Mouse (Mus musculus) thymus, adult 2 months (tissue): ENCODE data around the gene Mpped1. TPM values are rescaled to one million over a fixed set of nuclear protein-coding genes. Genes with fewer than 3 reads are reported as not detected.
A peak's percentile ranks its signal among the peaks of the same experiment; 100 is the strongest.

Experiments used
- DNase-seq: peaks from one replicate; pipeline ENCODE4 v3.0.0; 2021
- H3K27ac ChIP-seq: fragments of 200-500 bp; 2 replicates; pipeline ENCODE4 v1.5.1; 2012; ENCODE audit warnings: low read length, control low read depth; ENCODE audit not compliant: control insufficient read depth, insufficient read depth
- H3K27me3 ChIP-seq: fragments of 200-500 bp; 2 replicates; pipeline ENCODE4 v1.6.1; 2012; ENCODE audit warnings: mild to moderate bottlenecking, low read length, moderate library complexity, mixed read lengths; ENCODE audit not compliant: control insufficient read depth, insufficient read depth
- H3K36me3 ChIP-seq: fragments of 200-500 bp; 2 replicates; pipeline ENCODE4 v1.6.1; 2012; ENCODE audit warnings: mild to moderate bottlenecking, low read length, moderate library complexity; ENCODE audit not compliant: control insufficient read depth, insufficient read depth
- H3K4me1 ChIP-seq: fragments of 200-500 bp; replicated peaks from 2 replicates; pipeline ENCODE4 v1.6.1; 2012; ENCODE audit warnings: low read length; ENCODE audit not compliant: control insufficient read depth, insufficient read depth
- H3K4me3 ChIP-seq: fragments of 200-500 bp; 2 replicates; pipeline ENCODE4 v1.5.1; 2012; ENCODE audit warnings: mild to moderate bottlenecking, low read length, control low read depth, moderate library complexity; ENCODE audit not compliant: control insufficient read depth, insufficient read depth
- CTCF ChIP-seq: fragments of 200-500 bp; IDR thresholded peaks from 2 replicates; pipeline ENCODE4 v1.5.1; 2012; ENCODE audit warnings: mild to moderate bottlenecking, control low read depth, low read length, moderate library complexity, borderline replicate concordance; ENCODE audit not compliant: control insufficient read depth, poor library complexity, insufficient read depth; ENCODE audit errors: extremely low read depth
- POLR2A ChIP-seq: fragments of 200-500 bp; IDR thresholded peaks from 2 replicates; pipeline ENCODE4 v1.6.1; 2012; ENCODE audit warnings: mild to moderate bottlenecking, low read length, control low read depth, moderate library complexity; ENCODE audit not compliant: control insufficient read depth, poor library complexity, insufficient read depth; ENCODE audit errors: extremely low read depth
- WGBS: fragments of 180-500 bp; shearing (Covaris S2); methylation state at CpG from one replicate; pipeline ENCODE4 v1.1.7; 2018; 5-methylcytosine and 5-hydroxymethylcytosine counted together
- polyA plus RNA-seq: library from polyadenylated mRNA; depleted of rRNA; stranded (reverse); fragments of >200 nt; gene quantifications from 2 replicates; pipeline ENCODE4 v1.2.3, GENCODE M21; 2012; rRNA removed

The Mpped1 gene
- 0.22 and 0.31 TPM in 2 replicates for polyA plus RNA-seq

DNA sequence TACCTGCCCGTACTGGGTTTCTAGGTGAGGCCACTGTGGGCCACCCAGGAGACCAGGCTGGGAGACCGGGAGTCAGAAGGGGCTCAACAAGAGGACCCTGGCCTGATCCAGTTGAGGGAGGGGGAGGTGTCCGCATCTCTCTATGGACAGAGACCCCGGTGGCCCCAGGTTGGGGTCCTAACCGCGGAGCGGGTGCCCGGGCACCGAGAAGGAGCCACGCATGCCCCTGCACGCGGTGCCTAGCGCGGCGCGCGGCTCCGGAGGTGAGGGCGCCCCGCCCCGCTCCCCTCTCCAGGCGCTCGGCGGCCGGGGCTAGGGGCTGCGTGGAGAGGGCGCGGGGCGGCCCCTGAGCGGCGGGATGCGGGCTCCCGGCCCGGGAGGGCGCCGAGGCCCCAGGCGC, at the start of gene Mpped1:
Gene Mpped1, plus strand, starts transcription at position 81 of the 400 bp plus-strand sequence.
- no peak for DNase-seq
- TF ChIP-seq CTCF (no peak), POLR2A (no peak)
- Histone ChIP-seq H3K27ac (no peak within 1 kb of the TSS), H3K27me3 (peaks cover 3% of the 10 kb centered on the region; the same call in 1 of the 2 replicates), H3K4me3 (no peak within 1 kb of the TSS), H3K36me3 (no peaks in the 10 kb centered on the region), H3K4me1 (no peaks in the 10 kb centered on the region)
- WGBS: 12% methylated on average over 37 of the region's 37 CpGs

DNA sequence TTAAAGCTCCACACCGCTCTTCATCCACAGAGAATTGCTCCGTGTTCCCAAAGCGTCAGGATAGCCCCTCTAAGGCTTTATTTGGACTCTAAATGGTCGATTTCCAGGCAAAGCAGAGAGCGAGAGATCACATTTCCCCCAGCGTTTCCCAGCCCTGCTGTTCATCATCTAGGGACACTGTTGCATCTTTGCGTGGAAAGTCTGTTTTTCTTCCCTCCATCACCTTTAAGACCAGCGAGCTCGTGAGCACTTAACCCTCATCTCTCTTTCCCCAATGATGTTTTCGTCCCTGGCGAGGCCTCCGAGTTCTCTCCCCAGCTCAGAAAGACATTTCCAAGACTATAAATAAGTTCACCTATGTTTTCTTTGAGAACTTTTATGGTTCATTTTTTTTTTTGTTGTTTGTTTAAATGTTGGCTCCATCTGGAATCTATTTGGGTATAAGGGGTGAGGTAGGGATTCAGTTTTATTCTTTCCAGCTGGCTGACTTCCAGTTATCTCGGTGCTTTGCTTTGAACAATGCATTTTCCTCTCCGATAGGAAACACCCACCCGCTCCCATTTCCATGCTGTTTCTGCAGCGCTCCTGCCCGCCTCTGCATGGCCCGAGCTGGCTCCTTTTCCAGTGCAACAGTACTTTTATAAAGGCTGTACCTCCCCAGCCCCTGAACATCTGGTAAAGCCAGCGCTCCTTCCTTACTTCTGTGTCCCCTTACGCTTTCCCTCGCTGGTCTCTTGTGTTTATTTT, 38.4 kb upstream of the Mpped1 start:
- no peaks in the 10 kb centered on the region for H3K27me3 ChIP-seq
- H3K36me3 ChIP-seq: no peaks in the 10 kb centered on the region
- H3K27ac ChIP-seq: no peak overlapping the region
- TF ChIP-seq CTCF: no peak
- no peak for TF ChIP-seq POLR2A
- no peak overlapping the region for H3K4me3 ChIP-seq
- 53% methylated on average over 21 of the region's 21 CpGs for WGBS
- DNase-seq: no peak
- no peaks in the 10 kb centered on the region for H3K4me1 ChIP-seq

GRCm38 (mm10) chr15:83742018-83742417, 37.2 kb upstream of the Mpped1 start:
- no peak for DNase-seq
- TF ChIP-seq POLR2A: no peak
- no peak for TF ChIP-seq CTCF
- no peak overlapping the region for H3K4me3 ChIP-seq
- WGBS: 85% methylated on average over 1 of the region's 1 CpGs
- no peaks in the 10 kb centered on the region for H3K36me3 ChIP-seq
- no peak overlapping the region for H3K27ac ChIP-seq
- no peaks in the 10 kb centered on the region for H3K27me3 ChIP-seq
- H3K4me1 ChIP-seq: no peaks in the 10 kb centered on the region

DNA sequence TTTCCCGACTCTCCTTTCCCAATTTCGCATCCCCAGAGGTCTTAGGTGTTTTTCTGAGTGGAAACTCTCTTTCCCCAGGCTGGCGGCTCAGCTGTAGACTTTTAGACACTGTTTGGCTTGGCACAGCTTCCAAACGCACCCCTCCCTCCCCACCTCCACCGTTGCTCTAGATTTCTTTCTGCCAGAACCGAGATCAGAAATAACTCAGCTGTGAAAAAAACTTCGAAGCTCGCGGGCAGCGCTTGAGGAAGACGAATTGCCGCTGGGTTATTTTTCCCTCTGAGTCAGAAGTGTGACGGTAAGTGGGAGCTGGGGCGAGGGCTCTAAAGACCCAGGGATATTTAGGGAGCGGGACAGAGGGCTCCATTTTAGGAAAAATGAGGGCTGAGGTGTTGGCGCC, 33.0 kb upstream of the Mpped1 start:
- no peak for TF ChIP-seq POLR2A
- no peak for TF ChIP-seq CTCF
- Histone ChIP-seq H3K27me3 (no peaks in the 10 kb centered on the region), H3K4me1 (no peaks in the 10 kb centered on the region), H3K36me3 (no peaks in the 10 kb centered on the region), H3K4me3 (no peak overlapping the region), H3K27ac (no peak overlapping the region)
- 78% methylated on average over 16 of the region's 16 CpGs for WGBS
- no peak for DNase-seq

DNA sequence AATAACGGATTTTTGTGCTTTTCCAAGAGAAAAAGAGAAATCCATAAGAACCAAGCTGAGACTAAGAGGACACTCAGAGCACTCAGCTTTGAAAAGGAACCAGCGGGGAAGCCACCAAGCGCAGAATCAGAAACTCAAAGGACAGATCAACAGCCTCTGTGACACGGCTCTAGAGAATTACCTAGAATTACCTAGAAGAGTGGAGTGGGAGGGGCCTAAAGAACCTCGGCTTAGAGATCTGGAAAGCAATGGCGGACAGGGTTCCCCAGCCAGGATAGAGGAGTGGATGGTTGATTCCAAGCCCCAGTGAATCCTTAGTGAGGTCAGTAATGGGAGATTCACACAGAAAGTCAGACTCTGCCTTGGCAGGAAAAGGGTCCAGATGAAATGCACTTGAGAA, 30.3 kb upstream of the Mpped1 start:
- Histone ChIP-seq H3K36me3 (no peaks in the 10 kb centered on the region), H3K4me3 (no peak overlapping the region), H3K27me3 (no peaks in the 10 kb centered on the region), H3K4me1 (no peaks in the 10 kb centered on the region), H3K27ac (no peak overlapping the region)
- no peak for DNase-seq
- WGBS: 82% methylated on average over 6 of the region's 6 CpGs
- no peak for TF ChIP-seq CTCF
- no peak for TF ChIP-seq POLR2A

DNA sequence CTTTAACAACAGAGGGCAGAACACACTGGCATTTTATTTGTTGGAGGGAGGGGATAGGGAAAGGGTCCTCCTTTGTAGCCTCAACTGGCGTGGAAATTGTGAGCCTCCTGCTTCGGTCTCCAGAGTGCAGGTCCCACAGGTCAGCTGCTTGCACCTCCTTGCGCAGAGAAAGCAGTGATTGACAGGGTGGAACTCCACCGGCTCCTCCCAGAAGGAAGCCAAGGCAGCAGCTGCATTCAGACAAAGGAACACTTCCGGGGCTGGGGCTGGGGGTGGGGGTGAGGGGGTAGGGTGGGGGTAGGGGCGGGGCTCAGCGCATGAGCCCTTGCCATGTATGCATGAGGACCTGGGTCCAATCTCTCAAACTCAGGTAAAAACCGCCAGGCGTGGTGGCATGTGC, 29.8 kb upstream of the Mpped1 start:
- no peaks in the 10 kb centered on the region for H3K36me3 ChIP-seq
- DNase-seq: no peak
- H3K4me1 ChIP-seq: no peaks in the 10 kb centered on the region
- no peak overlapping the region for H3K4me3 ChIP-seq
- H3K27me3 ChIP-seq: no peaks in the 10 kb centered on the region
- WGBS: 62% methylated on average over 9 of the region's 9 CpGs
- TF ChIP-seq CTCF (no peak), POLR2A (no peak)
- H3K27ac ChIP-seq: no peak overlapping the region

GRCm38 (mm10) chr15:83756742-83757141, 22.5 kb upstream of the Mpped1 start:
- no peaks in the 10 kb centered on the region for H3K27me3 ChIP-seq
- H3K4me3 ChIP-seq: no peak overlapping the region
- peak; percentile 9 for DNase-seq
- no peaks in the 10 kb centered on the region for H3K4me1 ChIP-seq
- H3K27ac ChIP-seq: no peak overlapping the region
- no peaks in the 10 kb centered on the region for H3K36me3 ChIP-seq
- 36% methylated on average over 9 of the region's 9 CpGs for WGBS
- TF ChIP-seq POLR2A (no peak), CTCF (peak; percentile 48; the same call in 1 of the 2 replicates)
